Mouse (Mus musculus) spleen, postnatal 36 days (tissue): Measurements from ENCODE around the gene Acacb.

Experiments used
- DNase-seq, 2 experiments: peaks; one replicate each; pipeline ENCODE4 v3.0.0; 2022; ENCODE audit warnings: low spot score in 2 of 2, mixed read lengths in 1 of 2

Gene Acacb

GRCm38 (mm10) chr5:114299883-114300610, 153.7 kb downstream of the Acacb start:
- DNase-seq: no peak
